Comparison of ENCODE assay signal across 20 mouse cellular contexts in genomic region chr13:94513157-94513767, GRCm38 (mm10).
DNase-seq lines count a peak whose midpoint lies in the region; ATAC-seq and TF ChIP-seq lines count a peak whose summit lies in the region.
"Had no signal": no experiment of that assay in that cellular context is flagged by ENCODE, and none has a peak within 500 bp of the region (broad histone marks: within the 10 kb centered on the region; RNA-seq: fewer than 3 reads in every experiment).

No protein-coding gene starts in this region.

- no peak for TF ChIP-seq CTCF in heart, adult 2 months (IDR thresholded peaks at IDR 0.05)
- TF ChIP-seq CTCF in G1E (IDR thresholded peaks at IDR 0.05; ENCODE audit: low read depth, low read length), result no peak
- no peak for TF ChIP-seq CTCF in layer of hippocampus, adult 2 months (conservative IDR thresholded peaks at IDR 0.05)

- TF ChIP-seq POLR2A in heart, adult 2 months (IDR thresholded peaks at IDR 0.05; ENCODE audit: insufficient read depth, low read depth, low read length), result no peak

- DNase-seq in heart, adult 2 months, result no peak
- DNase-seq in G1E (ENCODE audit: low spot score), result peak; percentile 53
- peak; percentile 61 for DNase-seq in c-Kit-positive CD71-positive TER-119-positive erythroid progenitor cells, embryonic 14.5 days (ENCODE audit: low spot score)
- no peak for DNase-seq in layer of hippocampus, adult 2 months (ENCODE audit: low spot score in 2 of 2)
- no peak for DNase-seq in MN1 (ENCODE audit: low spot score)
- DNase-seq: adrenal gland, postnatal 36 days; B cell, adult 2 months; cerebellum, adult 9-11 months; heart, adult 18-20 months; lung, postnatal 36 days; right cerebral cortex, postnatal 14 days; thymus, postnatal 36 days had no signal

- 0 out of 2 replicates have a peak overlapping the region, but pooled peaks have one; percentile 41 for H3K4me2 ChIP-seq in heart, embryonic 12.5 days
- no peak overlapping the region for H3K4me2 ChIP-seq in liver, embryonic 16.5 days (ENCODE audit: low read depth, low read length)
- H3K4me2 ChIP-seq: forebrain, embryonic 13.5 days; hindbrain, embryonic 13.5 days; intestine, embryonic 15.5 days; kidney, embryonic 15.5 days; midbrain, embryonic 12.5 days had no signal

- H3K4me1 ChIP-seq in heart, embryonic 12.5 days (replicated peaks), result peaks cover 35% of the 10 kb centered on the region
- no peaks in the 10 kb centered on the region for H3K4me1 ChIP-seq in heart, adult 2 months (ENCODE audit: control insufficient read depth, insufficient read depth, low read length)
- peaks cover 71% of the 10 kb centered on the region for H3K4me1 ChIP-seq in G1E (ENCODE audit: insufficient read depth, low read depth, low read length)
- H3K4me1 ChIP-seq in liver, embryonic 16.5 days (ENCODE audit: control insufficient read depth, low read depth, low read length), result peaks cover 9% of the 10 kb centered on the region
- H3K4me1 ChIP-seq: intestine, embryonic 15.5 days; kidney, embryonic 15.5 days had no signal

- H3K4me3 ChIP-seq in heart, embryonic 12.5 days, result no peak overlapping the region
- no peak overlapping the region for H3K4me3 ChIP-seq in heart, adult 2 months
- peak overlapping the region; percentile 56; the same call in 1 of the 2 replicates for H3K4me3 ChIP-seq in G1E (ENCODE audit: low read depth, low read length)
- no peak overlapping the region for H3K4me3 ChIP-seq in liver, embryonic 16.5 days (ENCODE audit: low read depth, low read length)
- H3K4me3 ChIP-seq in layer of hippocampus, adult 2 months, result no peak overlapping the region
- H3K4me3 ChIP-seq: embryonic facial prominence, embryonic 10.5 days; forebrain, embryonic 13.5 days; hindbrain, embryonic 13.5 days; intestine, embryonic 15.5 days; kidney, embryonic 15.5 days; midbrain, embryonic 12.5 days had no signal

- TF ChIP-seq EP300 in heart, adult 2 months (IDR thresholded peaks at IDR 0.05; ENCODE audit: insufficient read depth, low read depth, low read length), result no peak

- H3K27me3 ChIP-seq in heart, embryonic 12.5 days (replicated peaks), result no peaks in the 10 kb centered on the region
- H3K27me3 ChIP-seq in heart, adult 2 months (ENCODE audit: control insufficient read depth, insufficient read depth, low read length), result no peaks in the 10 kb centered on the region
- no peaks in the 10 kb centered on the region for H3K27me3 ChIP-seq in G1E (ENCODE audit: insufficient read depth, low read length)
- no peaks in the 10 kb centered on the region for H3K27me3 ChIP-seq in liver, embryonic 16.5 days (ENCODE audit: control insufficient read depth, insufficient read depth, low read depth, low read length)
- H3K27me3 ChIP-seq: forebrain, embryonic 13.5 days; hindbrain, embryonic 13.5 days; intestine, embryonic 15.5 days; kidney, embryonic 15.5 days; midbrain, embryonic 12.5 days had no signal

- no peaks in the 10 kb centered on the region for H3K9me3 ChIP-seq in heart, embryonic 12.5 days (replicated peaks)
- H3K9me3 ChIP-seq in G1E (replicated peaks), result no peaks in the 10 kb centered on the region
- H3K9me3 ChIP-seq in liver, embryonic 16.5 days (replicated peaks; ENCODE audit: control insufficient read depth, low read length), result no peaks in the 10 kb centered on the region
- H3K9me3 ChIP-seq: embryonic facial prominence, embryonic 10.5 days; forebrain, embryonic 13.5 days; hindbrain, embryonic 13.5 days; intestine, embryonic 15.5 days; kidney, embryonic 15.5 days; midbrain, embryonic 12.5 days had no signal

- H3K27ac ChIP-seq in heart, embryonic 12.5 days (ENCODE audit: poor library complexity, severe bottlenecking), result peak overlapping the region; percentile 86; the same call in 1 of the 2 replicates
- H3K27ac ChIP-seq in heart, adult 2 months, result no peak overlapping the region
- H3K27ac ChIP-seq in liver, embryonic 16.5 days (ENCODE audit: low read length), result peak overlapping the region; percentile 2; the same call in 1 of the 2 replicates
- no peak overlapping the region for H3K27ac ChIP-seq in layer of hippocampus, adult 2 months
- H3K27ac ChIP-seq: embryonic facial prominence, embryonic 10.5 days; forebrain, embryonic 13.5 days; hindbrain, embryonic 13.5 days; intestine, embryonic 15.5 days; kidney, embryonic 15.5 days; midbrain, embryonic 12.5 days had no signal

- peaks cover 8% of the 10 kb centered on the region for H3K36me3 ChIP-seq in heart, embryonic 12.5 days
- no peaks in the 10 kb centered on the region for H3K36me3 ChIP-seq in heart, adult 2 months (ENCODE audit: control insufficient read depth, insufficient read depth, low read length)
- H3K36me3 ChIP-seq in G1E (replicated peaks), result peaks cover 64% of the 10 kb centered on the region
- no peaks in the 10 kb centered on the region for H3K36me3 ChIP-seq in liver, embryonic 16.5 days (ENCODE audit: control insufficient read depth, insufficient read depth)
- H3K36me3 ChIP-seq: midbrain, embryonic 12.5 days had no signal

- no peaks in the 10 kb centered on the region for H3K79me2 ChIP-seq in heart, adult 2 months (replicated peaks; ENCODE audit: control insufficient read depth, insufficient read depth, low read length)

- intact Hi-C loops in heart, adult 2 months (cut with DNase I), result no loop called here

- WGBS in heart, embryonic 12.5 days, result 21% methylated on average over 10 of the region's 10 CpGs
- WGBS in heart, adult 2 months, result 63% methylated on average over 10 of the region's 10 CpGs
- 18% methylated on average over 10 of the region's 10 CpGs for WGBS in liver, embryonic 16.5 days (ENCODE audit: insufficient replicate concordance)

- peak; percentile 68 for ATAC-seq in heart, embryonic 12.5 days (ENCODE audit: insufficient number of reproducible peaks, low FRiP score)
- ATAC-seq in G1E (ENCODE audit: extremely low read depth, insufficient number of reproducible peaks, low FRiP score, poor library complexity, severe bottlenecking), result peak; percentile 82
- ATAC-seq in liver, embryonic 16.5 days (ENCODE audit: low read depth), result peak; percentile 81
- ATAC-seq: forebrain, embryonic 13.5 days; intestine, embryonic 15.5 days had no signal

- no peak overlapping the region for H3K9ac ChIP-seq in heart, embryonic 12.5 days
- H3K9ac ChIP-seq in heart, adult 2 months (ENCODE audit: low read depth, low read length), result no peak overlapping the region
- H3K9ac ChIP-seq in liver, embryonic 16.5 days (ENCODE audit: low read depth, low read length), result no peak overlapping the region
- H3K9ac ChIP-seq: forebrain, embryonic 13.5 days; hindbrain, embryonic 13.5 days; intestine, embryonic 15.5 days; kidney, embryonic 15.5 days; midbrain, embryonic 12.5 days had no signal

Comparison
In these comparisons a context has a peak if more than half of its experiments do, and no peak if none do; other contexts are left out.
1. H3K27ac ChIP-seq: peak in heart, embryonic 12.5 days (single experiment) and liver, embryonic 16.5 days (single experiment); none in heart, adult 2 months (single experiment) and layer of hippocampus, adult 2 months (single experiment).
2. DNase-seq: peak in G1E (single experiment) and c-Kit-positive CD71-positive TER-119-positive erythroid progenitor cells, embryonic 14.5 days (single experiment); none in heart, adult 2 months (0 of 2), layer of hippocampus, adult 2 months (0 of 2) and MN1 (single experiment).
3. Peak in every context shown above with its lines, with median percentiles within 50 percentile points of each other: ATAC-seq.